Mouse (Mus musculus) heart, postnatal 0 days (tissue): ENCODE data around the gene Rhot2.

ENCODE experiments used
- CTCF ChIP-seq: IDR thresholded peaks from 2 replicates; pipeline ENCODE4 v1.5.1; 2016; ENCODE audit warnings: antibody characterized with exemption, control low read depth, low read depth
- EP300 ChIP-seq: IDR thresholded peaks from 2 replicates; pipeline ENCODE4 v1.6.1; 2016; ENCODE audit warnings: antibody characterized with exemption, low read depth

- TF ChIP-seq CTCF (peak; percentile 2; the same call in 1 of the 2 replicates), EP300 (no peak)
These were observed 30.1 kb upstream of the Rhot2 start, which contains the start of gene Mettl26 for GRCm38 (mm10) chr17:25874721-25875170.
